Mouse (Mus musculus) heart, embryonic 10.5 days (tissue): Measurements from ENCODE around the gene Ksr1. TPM values are rescaled to one million over a fixed set of nuclear protein-coding genes. Genes with fewer than 3 reads are reported as not detected.

Experiments
- DNase-seq: peaks from one replicate; pipeline ENCODE4 v3.0.0-alpha.2; 2017; ENCODE audit warnings: low spot score
- H3K27ac ChIP-seq: fragments of 300-500 bp; sonication (generic); 2 replicates; pipeline ENCODE4 v1.5.1; 2016; ENCODE audit warnings: mild to moderate bottlenecking
- H3K27me3 ChIP-seq: fragments of 300-500 bp; sonication (generic); 2 replicates; pipeline ENCODE4 v1.6.1; 2016; ENCODE audit warnings: mild to moderate bottlenecking; ENCODE audit not compliant: poor library complexity, insufficient read depth, severe bottlenecking
- H3K36me3 ChIP-seq: fragments of 300-500 bp; sonication (generic); 2 replicates; pipeline ENCODE4 v1.6.1; 2016; ENCODE audit warnings: mild to moderate bottlenecking, moderate library complexity
- H3K4me1 ChIP-seq: fragments of 300-500 bp; sonication (generic); 2 replicates; pipeline ENCODE4 v1.6.1; 2016; ENCODE audit warnings: mild to moderate bottlenecking
- H3K4me3 ChIP-seq: fragments of 300-500 bp; sonication (generic); 2 replicates; pipeline ENCODE4 v1.5.1; 2016; ENCODE audit warnings: mild to moderate bottlenecking, moderate library complexity
- H3K9me3 ChIP-seq: fragments of 300-500 bp; sonication (generic); 2 replicates; pipeline ENCODE4 v1.6.1; 2016; ENCODE audit warnings: mild to moderate bottlenecking, moderate library complexity
- WGBS: fragments of 180-500 bp; shearing (Covaris S2); methylation state at CpG from one replicate; pipeline ENCODE4 v1.1.7; 2016; 5-methylcytosine and 5-hydroxymethylcytosine counted together
- polyA plus RNA-seq: library from polyadenylated mRNA; unstranded; fragments of >200 nt; fragmentation: Nextera tagmentation; extraction: Ambion mirVana; gene quantifications from 2 replicates; pipeline ENCODE4 v1.2.1, GENCODE M21; 2016

Gene Ksr1
- polyA plus RNA-seq, 1 experiment from 2014 or later: 1.9 TPM

DNA sequence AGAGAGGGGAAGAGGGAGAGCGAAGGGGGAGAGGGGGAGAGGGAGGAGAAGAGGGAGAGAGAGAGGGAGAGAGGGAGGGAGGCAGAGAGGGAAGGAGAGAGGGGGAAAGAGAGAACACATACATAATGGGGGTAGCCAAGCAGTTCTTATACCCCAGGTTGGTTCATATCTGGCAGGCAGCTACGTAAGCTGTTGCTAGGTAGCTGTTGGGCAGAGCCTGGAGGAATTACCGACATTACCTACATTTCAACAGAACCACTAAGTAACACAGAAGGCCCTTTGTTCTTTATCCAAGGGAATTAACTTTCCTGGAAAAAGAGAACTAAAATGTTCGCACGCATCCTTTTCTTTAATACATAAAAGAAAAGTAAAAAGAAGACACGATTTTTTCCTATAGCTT lies 93.4 kb downstream of the Ksr1 start:
- Histone ChIP-seq H3K27me3 (no peaks in the 10 kb centered on the region), H3K4me1 (peaks cover 65% of the 10 kb centered on the region), H3K9me3 (no peaks in the 10 kb centered on the region), H3K4me3 (no peak overlapping the region), H3K27ac (peak overlapping the region; percentile 76), H3K36me3 (peaks cover 8% of the 10 kb centered on the region; the same call in 1 of the 2 replicates)
- 77% methylated on average over 6 of the region's 6 CpGs for WGBS
- no peak for DNase-seq

GRCm38 (mm10) chr11:79051522-79051921 lies 94.7 kb downstream of the Ksr1 start:
- H3K4me1 ChIP-seq: peaks cover 65% of the 10 kb centered on the region
- DNase-seq: no peak
- H3K9me3 ChIP-seq: no peaks in the 10 kb centered on the region
- H3K27ac ChIP-seq: peak overlapping the region; percentile 73; the same call in 1 of the 2 replicates
- H3K36me3 ChIP-seq: peaks cover 8% of the 10 kb centered on the region; the same call in 1 of the 2 replicates
- H3K4me3 ChIP-seq: no peak overlapping the region
- 85% methylated on average over 9 of the region's 9 CpGs for WGBS
- no peaks in the 10 kb centered on the region for H3K27me3 ChIP-seq

DNA sequence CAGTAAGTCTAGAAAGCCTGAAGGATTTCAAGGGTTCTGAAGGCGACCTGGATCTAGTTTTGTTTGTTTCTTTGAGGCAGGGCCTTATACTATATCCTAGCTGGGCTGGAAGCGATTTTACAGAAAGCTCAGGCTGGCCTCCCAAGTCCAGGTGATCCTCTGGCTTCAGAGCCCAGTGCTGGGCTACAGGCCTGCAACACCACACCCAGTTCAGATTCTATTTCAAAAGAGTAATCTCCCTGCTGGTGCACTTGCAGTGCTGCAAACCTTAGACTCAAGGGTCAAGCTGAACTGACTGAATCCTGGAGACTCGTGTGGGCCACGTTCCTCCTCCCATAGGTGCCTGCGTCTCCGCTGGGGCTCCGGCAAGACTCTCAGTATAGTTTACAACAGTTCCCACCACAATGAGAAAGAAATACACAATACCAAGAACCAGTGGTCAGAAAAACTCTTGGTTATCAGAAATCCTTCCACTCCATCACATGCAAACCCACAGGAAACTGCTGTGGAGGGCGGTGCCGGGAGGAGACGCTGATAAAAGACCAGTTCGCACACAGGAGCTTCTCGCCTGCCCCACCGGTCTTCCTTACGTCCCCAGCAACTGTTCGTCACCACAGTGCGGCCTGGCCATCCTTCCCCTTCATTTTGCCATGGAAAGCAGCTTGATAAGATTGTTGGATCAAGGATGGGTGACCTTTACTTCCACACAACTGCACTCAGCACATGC lies 95.3 kb downstream of the Ksr1 start:
- WGBS: 63% methylated on average over 16 of the region's 16 CpGs
- H3K27me3 ChIP-seq: no peaks in the 10 kb centered on the region
- H3K4me3 ChIP-seq: no peak overlapping the region
- H3K9me3 ChIP-seq: no peaks in the 10 kb centered on the region
- H3K27ac ChIP-seq: peak overlapping the region; percentile 73
- H3K36me3 ChIP-seq: peaks cover 8% of the 10 kb centered on the region; the same call in 1 of the 2 replicates
- peaks cover 63% of the 10 kb centered on the region for H3K4me1 ChIP-seq
- DNase-seq: no peak

GRCm38 (mm10) chr11:79048906-79049305 lies 97.3 kb downstream of the Ksr1 start:
- no peak for DNase-seq
- H3K4me3 ChIP-seq: no peak overlapping the region
- WGBS: 79% methylated on average over 4 of the region's 4 CpGs
- no peak overlapping the region for H3K27ac ChIP-seq
- H3K4me1 ChIP-seq: peaks cover 49% of the 10 kb centered on the region
- H3K36me3 ChIP-seq: peaks cover 24% of the 10 kb centered on the region
- no peaks in the 10 kb centered on the region for H3K27me3 ChIP-seq
- no peaks in the 10 kb centered on the region for H3K9me3 ChIP-seq

- no peaks in the 10 kb centered on the region for H3K9me3 ChIP-seq
- peaks cover 38% of the 10 kb centered on the region for H3K36me3 ChIP-seq
- H3K27me3 ChIP-seq: no peaks in the 10 kb centered on the region
- H3K4me1 ChIP-seq: peaks cover 35% of the 10 kb centered on the region
- H3K27ac ChIP-seq: peak overlapping the region; percentile 86
- DNase-seq: no peak
- H3K4me3 ChIP-seq: 0 out of 2 replicates have a peak overlapping the region, but pooled peaks have one; percentile 5
- WGBS: 61% methylated on average over 11 of the region's 11 CpGs
Observed at GRCm38 (mm10) chr11:79047180-79047727, 99.0 kb downstream of the Ksr1 start.

- no peak for DNase-seq
- H3K36me3 ChIP-seq: peaks cover 43% of the 10 kb centered on the region
- H3K4me3 ChIP-seq: no peak overlapping the region
- H3K4me1 ChIP-seq: peaks cover 37% of the 10 kb centered on the region
- H3K27ac ChIP-seq: peak overlapping the region; percentile 86
- 53% methylated on average over 8 of the region's 8 CpGs for WGBS
- H3K27me3 ChIP-seq: no peaks in the 10 kb centered on the region
- no peaks in the 10 kb centered on the region for H3K9me3 ChIP-seq
Observed at GRCm38 (mm10) chr11:79046561-79047155, 99.5 kb downstream of the Ksr1 start.

DNA sequence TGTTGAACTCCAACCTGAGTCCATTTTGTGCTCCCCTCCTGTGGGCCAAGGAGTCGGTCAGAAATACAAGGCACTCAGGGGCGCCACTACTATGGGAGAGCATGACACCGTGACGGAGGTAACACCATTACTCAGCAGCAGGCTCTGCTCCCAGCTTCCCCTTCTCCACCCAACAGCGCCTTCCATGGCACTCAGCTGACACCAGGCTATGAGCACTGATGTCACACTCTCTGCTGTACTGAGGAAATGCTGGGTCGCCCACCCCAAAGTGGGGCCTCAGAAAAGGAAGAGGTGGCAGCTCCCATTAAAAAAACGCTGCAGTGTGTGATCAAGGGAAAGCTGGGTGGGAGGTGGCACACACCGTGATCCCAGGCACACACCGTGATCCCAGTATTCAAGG lies 101.0 kb downstream of the Ksr1 start:
- Histone ChIP-seq H3K36me3 (peaks cover 57% of the 10 kb centered on the region), H3K4me3 (no peak overlapping the region), H3K9me3 (no peaks in the 10 kb centered on the region), H3K4me1 (peaks cover 26% of the 10 kb centered on the region), H3K27me3 (no peaks in the 10 kb centered on the region), H3K27ac (no peak overlapping the region)
- DNase-seq: no peak
- WGBS: 90% methylated on average over 9 of the region's 9 CpGs

DNA sequence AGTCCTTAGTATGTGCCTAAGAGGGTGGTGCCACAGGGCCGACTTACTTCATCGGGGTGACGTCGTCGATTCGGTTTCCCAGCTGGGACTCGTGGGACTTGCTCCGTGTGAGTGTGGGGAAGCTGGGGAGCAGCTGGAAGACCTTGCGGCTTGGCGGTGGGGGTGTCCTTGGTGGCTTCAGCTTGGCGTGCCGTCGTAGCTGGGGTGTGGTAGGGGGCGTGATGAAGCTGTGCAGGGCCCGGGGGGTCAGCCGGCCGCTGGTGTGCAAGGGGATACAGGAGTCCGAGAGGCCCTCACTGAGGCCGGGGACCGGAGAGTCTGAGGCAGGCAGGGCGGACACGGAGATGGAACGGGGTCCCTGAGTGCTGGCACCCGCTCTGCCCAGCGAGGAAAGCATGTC lies 101.4 kb downstream of the Ksr1 start:
- 95% methylated on average over 25 of the region's 25 CpGs for WGBS

DNA sequence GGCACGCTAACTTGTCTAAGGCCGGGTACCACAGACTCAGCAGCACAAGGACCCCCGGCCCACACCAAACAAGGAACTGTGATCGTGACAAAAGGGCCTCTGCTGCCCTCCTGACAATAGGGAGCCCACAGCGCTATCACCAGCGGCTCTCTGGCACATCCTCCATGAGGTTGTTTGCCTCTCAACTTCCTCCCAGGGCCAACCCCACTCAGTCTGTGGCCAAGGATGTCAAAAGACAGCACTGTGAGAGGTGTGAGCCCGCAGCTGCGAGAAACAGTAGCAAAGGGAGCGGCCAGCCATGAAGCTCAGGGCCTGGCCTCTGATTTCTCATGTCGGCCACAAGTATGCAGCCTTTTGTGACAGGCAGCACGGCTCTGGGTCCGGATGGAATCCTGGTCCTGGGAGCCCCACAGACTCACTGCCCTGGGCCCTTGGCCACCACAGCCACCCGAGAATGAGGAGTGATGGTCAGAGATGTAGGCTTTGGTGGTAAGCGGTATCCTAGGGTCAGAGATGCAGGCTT lies 104.2 kb downstream of the Ksr1 start:
- Histone ChIP-seq H3K27me3 (no peaks in the 10 kb centered on the region), H3K9me3 (no peaks in the 10 kb centered on the region), H3K4me3 (no peak overlapping the region), H3K27ac (peak overlapping the region; percentile 30; the same call in 1 of the 2 replicates), H3K36me3 (peaks cover 51% of the 10 kb centered on the region), H3K4me1 (peaks cover 28% of the 10 kb centered on the region)
- 80% methylated on average over 14 of the region's 14 CpGs for WGBS
- no peak for DNase-seq

More for the DNA sequence above, 101.4 kb downstream of the Ksr1 start:
- no peak overlapping the region for H3K27ac ChIP-seq
- no peak overlapping the region for H3K4me3 ChIP-seq
- H3K27me3 ChIP-seq: no peaks in the 10 kb centered on the region
- peaks cover 26% of the 10 kb centered on the region for H3K4me1 ChIP-seq
- DNase-seq: no peak
- H3K9me3 ChIP-seq: no peaks in the 10 kb centered on the region
- peaks cover 59% of the 10 kb centered on the region for H3K36me3 ChIP-seq

DNA sequence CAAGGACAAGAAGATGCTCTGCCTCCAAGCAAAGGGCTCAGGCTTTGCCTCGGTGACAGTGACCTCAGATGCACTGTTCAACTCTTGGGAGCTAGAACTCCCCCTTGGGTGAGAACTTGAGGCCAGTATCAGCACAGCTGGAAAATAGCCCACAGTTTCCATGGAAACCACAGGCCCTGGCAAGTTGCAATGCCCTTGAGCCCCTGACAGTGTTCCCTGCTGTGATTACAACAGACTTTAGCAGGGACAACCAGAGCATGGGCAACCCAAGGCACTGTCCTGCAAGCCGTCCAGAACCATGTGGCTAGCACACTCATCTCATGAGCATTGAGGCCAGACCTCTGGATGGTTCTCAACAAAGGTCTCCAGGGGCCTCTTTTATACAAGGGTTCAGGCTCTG lies 106.7 kb downstream of the Ksr1 start:
- Histone ChIP-seq H3K36me3 (peaks cover 48% of the 10 kb centered on the region), H3K4me1 (peaks cover 17% of the 10 kb centered on the region), H3K27me3 (no peaks in the 10 kb centered on the region), H3K9me3 (no peaks in the 10 kb centered on the region), H3K27ac (no peak overlapping the region), H3K4me3 (no peak overlapping the region)
- DNase-seq: no peak
- 62% methylated on average over 2 of the region's 2 CpGs for WGBS

GRCm38 (mm10) chr11:79037555-79037954 lies 108.7 kb downstream of the Ksr1 start:
- peaks cover 17% of the 10 kb centered on the region for H3K4me1 ChIP-seq
- no peaks in the 10 kb centered on the region for H3K27me3 ChIP-seq
- no peaks in the 10 kb centered on the region for H3K9me3 ChIP-seq
- WGBS: 75% methylated on average over 12 of the region's 12 CpGs
- no peak overlapping the region for H3K27ac ChIP-seq
- H3K4me3 ChIP-seq: no peak overlapping the region
- DNase-seq: no peak
- H3K36me3 ChIP-seq: peaks cover 36% of the 10 kb centered on the region

- no peaks in the 10 kb centered on the region for H3K27me3 ChIP-seq
- 87% methylated on average over 13 of the region's 13 CpGs for WGBS
- H3K4me3 ChIP-seq: no peak overlapping the region
- H3K27ac ChIP-seq: no peak overlapping the region
- no peak for DNase-seq
- H3K36me3 ChIP-seq: peaks cover 27% of the 10 kb centered on the region
- peaks cover 18% of the 10 kb centered on the region for H3K4me1 ChIP-seq
- H3K9me3 ChIP-seq: no peaks in the 10 kb centered on the region
Observed at GRCm38 (mm10) chr11:79036324-79036723, 109.9 kb downstream of the Ksr1 start.

GRCm38 (mm10) chr11:79033636-79034035 lies 112.6 kb downstream of the Ksr1 start:
- DNase-seq: no peak
- Histone ChIP-seq H3K36me3 (peaks cover 26% of the 10 kb centered on the region), H3K4me1 (peaks cover 21% of the 10 kb centered on the region), H3K27ac (no peak overlapping the region), H3K27me3 (no peaks in the 10 kb centered on the region), H3K9me3 (no peaks in the 10 kb centered on the region), H3K4me3 (no peak overlapping the region)
- WGBS: 84% methylated on average over 11 of the region's 11 CpGs
